Mouse (Mus musculus) cerebellum, postnatal 14 days (tissue): ENCODE measurements at regions not wholly inside any gene's neighbourhood (a gene's known extent, or its start where the extent isn't known, plus 50 kb on each side); places are given as distances from the start of the nearest gene placed in this dataset.
A peak's percentile ranks its signal among the peaks of the same experiment; 100 is the strongest.

Source experiments
- DNase-seq, 2 experiments: peaks; one replicate each; pipeline ENCODE4 v3.0.0; 2021; ENCODE audit warnings: mixed read lengths in 2 of 2

DNA sequence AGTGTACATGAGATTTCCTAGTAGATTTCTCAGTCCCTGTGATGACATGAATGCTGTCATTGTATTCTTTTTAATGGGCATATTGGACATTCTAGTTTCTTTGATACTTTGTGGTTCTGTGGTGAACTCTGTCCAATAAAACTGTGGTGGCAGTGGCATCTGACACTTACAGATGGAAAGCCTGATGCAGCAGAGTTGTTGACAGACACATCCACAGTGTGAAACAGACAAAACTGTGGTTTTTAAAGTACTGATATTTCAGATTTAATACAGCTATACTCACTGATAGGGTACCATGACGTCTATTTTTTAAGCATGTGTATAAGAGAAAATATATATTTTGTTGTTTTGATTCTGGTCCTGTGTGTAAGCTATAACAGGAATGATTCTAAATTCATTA lies 818.0 kb downstream of the Trim52 start:
- DNase-seq: no peak

DNA sequence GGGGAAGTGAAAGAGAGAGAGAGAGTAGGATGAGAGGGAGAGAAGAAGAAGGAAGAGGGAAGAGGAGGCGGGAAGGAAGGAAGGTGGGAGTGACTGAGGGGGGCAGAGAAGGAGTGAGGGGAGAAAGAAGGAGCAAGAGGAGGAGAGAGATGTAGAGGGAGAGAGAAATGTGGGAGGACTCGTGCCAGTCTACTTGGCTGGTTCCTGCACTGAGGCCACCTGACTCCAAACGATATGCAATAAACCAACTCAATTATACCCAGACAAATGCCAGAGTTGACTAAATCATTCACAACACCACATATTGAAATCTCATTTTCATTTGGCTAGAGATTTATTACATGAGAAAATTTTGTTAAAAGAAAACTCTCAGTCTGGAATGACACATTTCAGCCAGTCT lies 818.4 kb downstream of the Trim52 start:
- DNase-seq: no peak

DNA sequence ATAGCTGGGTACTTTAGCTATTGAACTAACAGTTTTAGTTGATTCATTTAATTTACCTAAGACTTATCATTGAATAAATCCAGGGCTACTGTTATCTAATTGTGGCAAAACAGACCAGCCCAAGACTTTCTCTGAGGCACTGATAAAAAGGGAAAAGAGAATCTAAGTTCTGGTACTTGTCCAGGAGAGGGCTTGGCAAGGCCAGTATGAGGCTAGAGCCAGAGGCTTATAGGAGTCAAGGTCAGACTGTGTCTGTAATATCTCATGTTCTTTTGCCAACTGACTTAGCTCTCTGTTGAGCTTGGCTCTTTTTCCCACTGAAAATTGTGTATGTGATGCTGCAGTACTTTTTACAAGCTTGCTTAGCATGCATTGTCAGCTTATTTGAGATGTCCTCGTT lies 839.3 kb downstream of the Trim52 start:
- peak; percentile 18 to 35 for DNase-seq

DNA sequence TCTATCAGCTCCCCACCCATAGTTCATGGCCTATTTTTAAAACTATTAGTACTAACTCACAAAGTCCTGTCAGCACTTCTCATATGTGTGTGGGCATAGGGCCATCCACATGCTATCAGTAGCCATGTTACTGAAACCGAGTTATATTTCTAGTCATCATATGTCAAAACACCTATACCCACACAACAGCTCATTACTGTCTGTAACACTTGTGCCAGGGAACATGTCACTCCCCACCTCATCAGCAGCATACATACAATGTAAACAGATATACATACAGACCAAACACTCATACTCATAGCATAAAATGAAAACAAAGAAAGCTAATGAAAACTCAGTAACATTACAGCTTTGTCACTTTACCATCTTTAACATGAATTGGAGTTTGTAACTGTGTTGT lies 872.0 kb downstream of the Trim52 start:
- no peak for DNase-seq

DNA sequence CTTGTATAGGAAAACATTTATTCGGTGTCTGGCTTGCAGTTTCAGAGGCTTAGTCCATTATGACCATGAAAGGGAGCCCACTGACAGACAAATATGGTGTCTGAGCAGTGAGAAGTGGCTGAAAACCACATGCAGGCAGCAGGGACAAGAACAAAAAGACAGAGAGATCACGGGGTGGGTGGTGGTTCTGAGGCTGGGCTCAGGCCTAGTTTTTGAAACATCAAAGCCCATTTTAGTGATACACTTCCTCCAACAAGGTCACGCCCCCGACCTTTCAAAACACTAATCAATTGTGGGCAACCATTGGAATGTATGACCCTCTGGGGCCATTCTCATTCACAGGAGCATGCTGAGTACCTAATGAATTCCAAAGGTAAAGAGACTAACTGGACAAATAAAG lies 874.8 kb downstream of the Trim52 start:
- no peak for DNase-seq

DNA sequence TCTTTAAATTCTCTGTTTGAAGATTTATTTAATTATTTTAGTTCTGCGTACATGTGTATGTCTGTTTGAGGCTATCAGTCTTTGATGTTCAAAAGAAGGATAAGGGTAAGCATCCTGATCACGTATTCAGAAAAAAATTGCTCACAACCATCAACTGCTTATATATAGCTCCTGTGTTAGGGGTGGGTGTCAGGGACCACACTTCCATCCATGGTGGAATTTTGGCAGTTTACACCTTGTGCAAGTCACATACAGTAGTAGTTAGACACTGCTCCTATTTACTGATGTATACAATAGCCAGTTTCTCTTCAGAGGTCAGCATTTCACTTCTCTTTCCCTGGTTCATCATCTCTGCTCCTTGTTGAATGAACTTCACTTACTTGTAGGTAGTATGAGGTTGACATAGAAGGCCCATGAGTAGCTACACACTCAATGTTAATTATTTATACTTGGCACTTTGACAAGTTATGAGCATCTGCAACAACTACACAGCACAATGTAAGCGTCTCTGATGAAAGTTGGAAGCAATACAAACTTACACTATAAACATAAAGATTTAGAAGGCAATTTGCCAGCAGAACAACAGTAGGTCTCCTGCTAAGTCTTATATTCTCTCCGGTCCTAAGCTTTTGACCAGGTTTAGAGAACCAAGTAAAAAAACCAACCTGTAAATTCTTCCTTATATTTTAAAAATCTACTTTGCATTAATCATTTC lies 891.7 kb downstream of the Trim52 start:
- DNase-seq: no peak

DNA sequence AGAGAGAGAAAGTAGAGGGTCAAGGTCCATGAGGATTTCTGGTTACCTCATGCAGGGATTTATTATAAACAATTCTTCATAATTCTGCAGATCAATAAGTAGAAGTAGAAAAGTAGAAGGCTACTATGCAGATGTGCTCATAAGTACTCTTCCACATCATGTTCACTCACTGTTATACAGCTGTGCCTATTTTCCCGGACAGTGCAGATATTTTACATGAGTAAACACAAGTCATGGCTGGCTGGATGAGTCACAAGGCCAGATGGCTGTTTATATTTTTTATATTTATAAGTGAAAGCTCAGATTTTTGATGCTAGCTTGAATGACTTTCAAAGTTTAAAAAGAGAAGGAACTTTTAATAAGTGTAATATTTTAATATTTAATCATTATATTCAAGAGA lies 899.0 kb downstream of the Trim52 start:
- DNase-seq: no peak

DNA sequence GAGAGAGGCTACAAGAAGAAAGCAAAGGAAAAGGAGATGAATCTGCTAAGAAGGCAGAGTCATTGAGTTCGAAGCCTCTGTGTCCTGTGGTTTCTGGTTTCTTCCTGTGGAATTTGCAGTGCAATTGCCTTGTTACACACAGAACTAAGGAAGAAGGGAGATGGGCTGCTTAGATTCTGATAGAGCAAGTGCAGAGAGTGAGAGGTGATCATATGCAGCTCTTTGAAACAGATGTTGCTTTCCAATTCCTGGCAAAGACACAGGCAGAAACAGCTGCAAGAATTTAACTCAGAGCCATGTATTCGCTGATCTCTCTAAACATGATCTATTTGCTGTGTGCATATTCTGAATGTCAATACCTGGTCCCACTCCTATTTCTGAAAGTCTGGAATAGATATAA lies 903.6 kb downstream of the Trim52 start:
- DNase-seq: no peak

DNA sequence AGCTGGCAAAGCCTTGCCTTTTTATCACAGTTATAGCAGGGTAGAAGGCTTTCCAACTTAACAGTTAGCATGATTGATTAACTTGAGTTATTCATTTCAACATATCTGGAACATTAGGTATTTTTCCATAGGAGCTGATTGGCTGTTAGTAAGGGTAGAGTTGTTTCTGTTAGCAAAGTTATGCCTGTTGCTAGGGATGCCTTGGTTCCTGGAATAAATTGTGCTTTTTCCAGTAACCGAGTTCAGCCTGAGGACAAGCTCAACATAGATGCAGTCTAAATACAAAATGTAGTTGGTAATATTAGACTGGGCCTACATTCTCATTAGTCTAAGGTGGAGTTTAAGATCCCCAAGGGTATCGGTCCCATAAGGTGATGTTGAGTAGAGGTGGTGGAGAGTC lies 927.8 kb downstream of the Trim52 start:
- no peak for DNase-seq

DNA sequence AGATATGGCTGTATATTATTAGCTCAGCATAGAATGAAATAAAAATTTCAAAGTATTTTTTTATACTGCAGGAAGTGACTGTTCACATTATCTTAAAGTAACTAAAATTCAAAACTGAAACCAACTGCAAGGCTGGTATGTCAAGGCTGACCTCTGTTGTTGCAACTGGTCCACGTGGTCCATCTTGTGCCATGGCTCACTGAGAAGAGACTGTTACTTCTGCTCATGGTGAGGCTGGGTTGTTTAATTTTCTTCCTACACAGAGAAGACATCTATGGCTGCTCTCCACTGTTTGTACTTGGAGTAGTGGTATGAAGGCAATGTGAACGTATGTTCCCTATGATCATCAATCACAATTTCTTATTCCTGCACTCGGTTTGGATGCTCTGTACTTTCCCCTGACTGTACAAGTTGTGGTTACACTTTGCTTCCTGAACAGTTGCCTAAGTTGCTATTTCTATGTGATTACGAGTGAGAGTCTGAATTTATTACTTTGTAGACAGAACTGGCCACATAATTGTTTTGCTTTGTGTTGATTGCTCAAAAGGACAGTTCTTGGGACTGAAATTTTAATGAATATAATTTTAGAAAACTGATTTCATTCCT lies 946.1 kb downstream of the Trim52 start:
- no peak for DNase-seq

DNA sequence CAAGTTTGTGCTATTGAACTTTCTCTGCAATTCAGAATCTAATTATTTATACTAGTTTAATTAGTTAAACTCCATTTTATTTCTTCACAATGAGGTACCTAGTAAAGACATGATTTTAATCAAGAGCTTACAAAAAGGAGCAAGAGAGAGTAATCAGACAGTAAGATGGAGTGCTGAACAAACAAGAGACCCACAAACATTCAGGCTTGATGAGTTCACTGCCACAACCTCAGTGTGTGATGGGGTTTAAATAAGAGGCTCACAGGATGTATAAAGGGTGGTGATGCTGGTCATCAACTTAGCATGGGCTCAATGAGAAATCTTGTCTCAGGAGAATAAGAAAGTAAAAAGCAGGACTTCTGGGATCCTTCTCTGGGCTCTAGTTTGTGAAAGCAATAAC lies 962.6 kb downstream of the Trim52 start:
- DNase-seq: no peak

DNA sequence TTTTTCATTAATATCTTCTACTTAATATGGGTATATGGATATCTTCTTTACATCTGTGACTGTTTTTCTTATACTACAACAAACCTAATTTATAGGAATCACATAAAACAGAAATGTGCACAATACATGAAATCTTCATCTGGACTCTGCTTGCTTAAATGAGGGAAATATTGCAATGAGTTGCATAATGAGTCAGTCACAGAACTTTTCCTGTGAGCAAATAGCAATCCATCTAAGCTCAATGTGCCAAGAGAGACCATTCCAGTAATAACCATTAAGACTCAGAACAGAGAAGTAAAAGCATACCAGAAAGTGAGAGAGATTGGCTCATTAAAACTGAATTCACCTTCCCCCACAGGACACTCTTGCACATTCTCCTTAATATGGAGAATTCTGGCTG lies 974.4 kb downstream of the Trim52 start:
- DNase-seq: no peak
